In genomic region chr3:121389860-121390530, GRCm38 (mm10) we compare ENCODE assay signal across 9 mouse cellular contexts. TPM values are rescaled to one million over a fixed set of nuclear protein-coding genes. Genes with fewer than 3 reads are reported as not detected.
DNase-seq lines count a peak whose midpoint lies in the region; ATAC-seq lines count a peak whose summit lies in the region.
"Had no signal": no experiment of that assay in that cellular context is flagged by ENCODE, and none has a peak within 500 bp of the region (broad histone marks: within the 10 kb centered on the region; RNA-seq: fewer than 3 reads in every experiment).

No protein-coding gene starts in this region.

- H3K9me3 ChIP-seq in forebrain, embryonic 15.5 days = no peaks in the 10 kb centered on the region
- H3K9me3 ChIP-seq in intestine, embryonic 16.5 days (ENCODE audit: control insufficient read depth, low read length) = no peaks in the 10 kb centered on the region
- H3K9me3 ChIP-seq in stomach, embryonic 15.5 days = no peaks in the 10 kb centered on the region
- H3K9me3 ChIP-seq: megakaryocyte, embryonic 14.5 days had no signal

- ATAC-seq in forebrain, embryonic 15.5 days (replicated peaks) = peak; percentile 71
- ATAC-seq in intestine, embryonic 16.5 days = peak; percentile 71
- ATAC-seq in stomach, embryonic 15.5 days (ENCODE audit: insufficient read depth, low FRiP score, low read depth) = no peak
- no peak for ATAC-seq in erythroblast, adult 5-6 weeks (replicated peaks; ENCODE audit: low FRiP score, poor library complexity, severe bottlenecking)

- H3K4me3 ChIP-seq in forebrain, embryonic 15.5 days = peak overlapping the region; percentile 10; the same call in 1 of the 2 replicates
- H3K4me3 ChIP-seq in intestine, embryonic 16.5 days (ENCODE audit: low read length) = no peak overlapping the region
- no peak overlapping the region for H3K4me3 ChIP-seq in stomach, embryonic 15.5 days (replicated peaks)
- H3K4me3 ChIP-seq: megakaryocyte, embryonic 14.5 days had no signal

- peak overlapping the region; percentile 29 for H3K4me2 ChIP-seq in forebrain, embryonic 15.5 days (replicated peaks)
- H3K4me2 ChIP-seq in intestine, embryonic 16.5 days (ENCODE audit: low read depth, low read length) = peak overlapping the region; percentile 25
- H3K4me2 ChIP-seq in stomach, embryonic 15.5 days = peak overlapping the region; percentile 37

- peaks cover 4% of the 10 kb centered on the region for H3K4me1 ChIP-seq in forebrain, embryonic 15.5 days
- H3K4me1 ChIP-seq in intestine, embryonic 16.5 days (ENCODE audit: control insufficient read depth, insufficient read depth, low read length) = peaks cover 11% of the 10 kb centered on the region
- peaks cover 5% of the 10 kb centered on the region; the same call in 1 of the 2 replicates for H3K4me1 ChIP-seq in stomach, embryonic 15.5 days
- H3K4me1 ChIP-seq: megakaryocyte, embryonic 14.5 days had no signal

- no peaks in the 10 kb centered on the region for H3K36me3 ChIP-seq in forebrain, embryonic 15.5 days
- H3K36me3 ChIP-seq in intestine, embryonic 16.5 days (ENCODE audit: control insufficient read depth, insufficient read depth, low read length) = no peaks in the 10 kb centered on the region
- no peaks in the 10 kb centered on the region for H3K36me3 ChIP-seq in stomach, embryonic 15.5 days

- DNase-seq in adrenal gland, postnatal 10 days = peak; percentile 39
- no peak for DNase-seq in adrenal gland, adult 8-10 months
- DNase-seq in Muller cell, postnatal 12 days (ENCODE audit: inconsistent ontology term) = peak; percentile 38
- peak; percentile 33 for DNase-seq in lung, postnatal 36 days

- H3K27ac ChIP-seq in forebrain, embryonic 15.5 days (replicated peaks) = 0 out of 2 replicates have a peak overlapping the region, but pooled peaks have one; percentile 44
- H3K27ac ChIP-seq in intestine, embryonic 16.5 days (ENCODE audit: low read length) = peak overlapping the region; percentile 76
- peak overlapping the region; percentile 71 for H3K27ac ChIP-seq in stomach, embryonic 15.5 days

- H3K9ac ChIP-seq in forebrain, embryonic 15.5 days (replicated peaks) = 0 out of 2 replicates have a peak overlapping the region, but pooled peaks have one; percentile 24
- H3K9ac ChIP-seq in intestine, embryonic 16.5 days (ENCODE audit: low read depth, low read length) = peak overlapping the region; percentile 45; the same call in 1 of the 2 replicates
- H3K9ac ChIP-seq in stomach, embryonic 15.5 days = no peak overlapping the region

- no peaks in the 10 kb centered on the region for H3K27me3 ChIP-seq in forebrain, embryonic 15.5 days
- no peaks in the 10 kb centered on the region for H3K27me3 ChIP-seq in intestine, embryonic 16.5 days (replicated peaks; ENCODE audit: control insufficient read depth, insufficient read depth, low read length)
- no peaks in the 10 kb centered on the region for H3K27me3 ChIP-seq in stomach, embryonic 15.5 days (replicated peaks)

- WGBS in forebrain, embryonic 15.5 days = 17% methylated on average over 17 of the region's 17 CpGs
- WGBS in intestine, embryonic 16.5 days = 20% methylated on average over 17 of the region's 17 CpGs
- WGBS in stomach, embryonic 15.5 days = 21% methylated on average over 17 of the region's 17 CpGs

RNA-seq across cellular contexts. Expression of gene Cnn3, which starts 36.3 kb away (rescaled TPM):
- total RNA-seq in adrenal gland, postnatal 10 days (2021) = 100 to 1,000 TPM; 148 to 215 TPM
- 100 to 1,000 TPM; 268 to 287 (median 284) TPM for total RNA-seq in adrenal gland, adult 8-10 months (2022)
- 645 and 663 TPM in 2 replicates for polyA plus RNA-seq in forebrain, embryonic 15.5 days (2015; fragmentation: Nextera tagmentation; extraction: Ambion mirVana)
- polyA plus RNA-seq in intestine, embryonic 16.5 days (2015; fragmentation: Nextera tagmentation; extraction: Ambion mirVana) = 334 and 375 TPM in 2 replicates
- 522 and 525 TPM in 2 replicates for polyA plus RNA-seq in stomach, embryonic 15.5 days (2015; fragmentation: Nextera tagmentation; extraction: Ambion mirVana)
- 16.9 and 34.3 TPM in 2 replicates for total RNA-seq in erythroblast, adult 5-6 weeks (2015; ENCODE audit: low replicate concordance)
- 1.1 and 6.4 TPM in 2 replicates for total RNA-seq in erythroblast, adult 5-6 weeks (2017; ENCODE audit: low replicate concordance)

Comparison
In these comparisons a context has a peak if more than half of its experiments do, and no peak if none do; other contexts are left out.
1. ATAC-seq: peak in forebrain, embryonic 15.5 days (single experiment) and intestine, embryonic 16.5 days (single experiment); none in stomach, embryonic 15.5 days (single experiment) and erythroblast, adult 5-6 weeks (single experiment).
2. RNA of gene Cnn3, which starts 36.3 kb away (total RNA-seq): 268 to 287 TPM in adrenal gland, adult 8-10 months and 148 to 215 TPM in adrenal gland, postnatal 10 days; 1.1 to 34.3 TPM in erythroblast, adult 5-6 weeks; every median in the first group is over 4 times any median in the second.
3. Peak in every context shown above with its lines, with median percentiles within 50 percentile points of each other: H3K27ac ChIP-seq and H3K4me2 ChIP-seq.